Mouse (Mus musculus) spleen, postnatal 36 days (tissue): Measurements from ENCODE around the gene Txnip.
"Not testable (repeated sequence)": the region's sequence is repeated elsewhere in the genome, so short reads cannot be mapped to it uniquely, and the experiment has no call there.

Source experiments
- DNase-seq, 2 experiments: peaks; one replicate each; pipeline ENCODE4 v3.0.0; 2022; ENCODE audit warnings: low spot score in 2 of 2, mixed read lengths in 1 of 2

Txnip gene

GRCm38 (mm10) chr3:96593790-96594560, 36.2 kb downstream of the Txnip start, which contains the start of gene Polr3gl:
Gene Polr3gl (minus strand): TSS chr3:96594181.
- peak; percentile 93 to 95 for DNase-seq

- no peak for DNase-seq
Measured at GRCm38 (mm10) chr3:96594851-96595250, 37.1 kb downstream of the Txnip start.

DNA sequence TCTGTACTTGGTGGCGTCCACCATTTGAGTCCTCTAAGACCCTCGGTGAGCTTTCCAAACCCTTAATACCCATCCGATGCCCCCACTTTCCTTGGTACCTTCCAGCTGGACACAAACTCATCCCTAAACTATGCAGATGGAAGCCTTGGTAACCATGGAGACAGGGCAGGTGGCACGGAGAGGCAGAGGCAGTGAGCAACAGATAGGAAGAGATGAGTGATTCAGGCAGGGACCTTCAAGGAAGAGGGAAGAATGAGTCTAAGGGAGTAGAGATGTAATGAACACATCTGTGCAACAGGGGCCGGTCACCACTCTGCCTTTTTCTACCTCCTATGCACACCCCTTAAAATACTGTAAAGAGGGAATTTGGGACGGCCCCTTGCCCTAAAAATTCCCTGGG, 37.9 kb downstream of the Txnip start:
- no peak for DNase-seq

- no peak for DNase-seq
Measured at GRCm38 (mm10) chr3:96596228-96596707, 38.5 kb downstream of the Txnip start, which contains the start of gene Ankrd34a. Gene Ankrd34a (plus strand): TSS chr3:96596636.

DNA sequence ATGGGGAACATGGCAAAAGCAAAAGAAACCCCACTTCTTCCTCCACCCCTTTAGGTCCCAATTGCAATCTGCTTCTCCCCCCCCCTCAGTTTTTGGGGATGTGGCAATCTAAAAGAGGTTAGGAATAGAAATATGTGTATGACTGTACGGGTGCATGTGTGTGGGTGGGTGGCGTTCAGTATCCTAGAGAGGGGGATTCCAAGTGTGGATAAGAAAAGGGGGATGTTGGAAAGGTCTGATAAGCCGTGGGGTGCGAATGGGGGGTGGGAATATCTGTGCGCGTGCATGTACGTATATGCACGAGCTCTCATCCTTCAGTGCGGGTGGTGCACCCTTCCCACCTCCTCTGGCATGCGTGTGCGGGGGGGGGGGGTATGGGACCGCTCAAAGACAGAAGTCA, 39.1 kb downstream of the Txnip start:
- DNase-seq: no peak

- DNase-seq: no peak
Measured at GRCm38 (mm10) chr3:96597435-96597891, 39.7 kb downstream of the Txnip start.

GRCm38 (mm10) chr3:96598156-96599068, 40.7 kb downstream of the Txnip start:
- DNase-seq: no peak

DNA sequence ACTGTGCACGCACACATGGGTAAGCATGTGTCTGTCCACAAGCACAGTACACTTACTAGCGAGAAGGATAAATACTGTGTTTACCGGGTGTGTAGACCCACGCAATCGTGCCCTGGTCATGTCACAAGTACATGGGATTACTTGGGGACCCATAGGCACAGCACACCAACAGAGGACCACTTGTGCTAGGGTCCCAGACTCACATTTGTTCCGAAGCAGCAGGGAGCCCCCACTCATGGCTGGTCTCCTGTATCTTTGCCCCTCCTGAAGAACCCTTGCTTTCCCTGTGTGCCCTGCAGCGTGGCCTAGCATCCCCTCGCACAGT, 41.3 kb downstream of the Txnip start:
- DNase-seq: no peak

DNA sequence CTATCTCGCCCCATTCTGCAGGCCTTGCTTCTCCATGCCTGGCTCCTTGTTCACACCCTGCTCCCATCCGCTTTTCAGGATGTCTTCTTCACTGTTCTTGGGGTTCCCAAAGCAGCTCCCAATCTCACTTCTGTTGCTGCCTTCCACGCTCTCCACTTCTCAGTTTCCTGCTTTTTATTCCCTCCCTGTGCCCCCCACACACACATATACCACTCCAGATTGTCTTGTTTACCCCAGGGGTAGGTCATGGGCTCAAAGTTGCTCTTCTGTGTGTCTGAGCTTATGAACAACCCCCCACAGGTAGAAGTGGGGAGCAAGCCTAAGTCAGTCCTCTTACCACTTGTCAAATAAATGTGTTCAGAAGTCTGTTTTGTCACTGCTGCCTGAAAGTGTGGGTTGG, 41.7 kb downstream of the Txnip start:
- DNase-seq: no peak

DNA sequence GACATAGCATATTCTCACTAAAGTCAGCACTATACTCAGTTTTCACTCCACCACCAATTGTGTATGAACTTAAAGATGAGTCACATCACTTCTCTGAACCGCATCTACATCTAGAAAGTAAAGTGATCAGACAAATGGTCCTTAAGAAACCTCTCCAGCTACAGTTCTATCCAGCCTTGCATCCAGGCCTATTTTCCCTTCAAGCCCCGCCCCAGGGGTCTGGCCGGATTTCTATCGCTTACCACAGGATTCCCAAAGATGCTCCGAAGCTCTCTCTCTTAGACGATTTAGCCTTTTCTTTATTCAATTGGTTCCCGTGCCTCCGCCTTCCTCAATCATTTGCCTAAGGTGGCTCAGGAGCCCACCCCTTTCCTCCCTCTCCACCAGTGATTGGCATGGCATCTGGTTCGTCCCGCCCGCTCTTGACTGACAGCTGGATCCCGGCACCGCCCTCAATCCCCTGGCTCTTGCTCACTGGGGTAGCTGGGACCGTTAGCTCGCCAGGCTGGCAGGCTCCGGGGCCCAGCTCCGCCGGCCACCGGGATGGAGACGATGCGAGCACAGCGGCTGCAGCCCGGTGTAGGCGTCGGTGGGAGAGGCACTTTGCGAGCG, 43.0 kb downstream of the Txnip start, which contains the start of gene Lix1l:
TSS of gene Lix1l (plus strand) at position 511 of the 612 bp plus-strand sequence.
- DNase-seq: peak; percentile 85 to 87

- no peak for DNase-seq
Measured at GRCm38 (mm10) chr3:96601251-96601787, 43.6 kb downstream of the Txnip start.

- DNase-seq: no peak
Measured at GRCm38 (mm10) chr3:96601941-96602703, 44.4 kb downstream of the Txnip start.

GRCm38 (mm10) chr3:96602704-96603084, 44.9 kb downstream of the Txnip start:
- no peak for DNase-seq

GRCm38 (mm10) chr3:96603311-96603710, 45.6 kb downstream of the Txnip start:
- DNase-seq: no peak

- DNase-seq: not testable (repeated sequence)
Measured at GRCm38 (mm10) chr3:96606007-96606406, 48.2 kb downstream of the Txnip start.

DNA sequence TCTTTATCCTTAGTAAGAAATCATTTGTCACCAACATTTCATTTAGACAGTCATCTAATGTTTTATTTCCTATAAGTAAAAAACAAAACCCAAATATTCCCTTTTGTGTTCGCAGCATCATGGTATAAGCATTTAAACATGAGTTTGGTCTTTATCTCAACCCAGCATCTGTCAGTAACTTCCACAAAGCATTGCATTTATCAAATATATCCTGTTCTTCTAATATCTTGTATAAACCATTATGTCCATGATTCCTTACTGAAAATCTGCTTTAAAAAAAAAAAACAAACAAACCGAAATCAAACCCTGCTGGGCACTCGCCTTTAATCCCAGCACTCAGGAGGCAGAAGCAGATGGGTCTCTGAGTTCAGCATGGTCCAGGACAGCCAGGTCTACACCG, 48.9 kb downstream of the Txnip start:
- DNase-seq: no peak
